In genomic region chr5:54746973-54747372, GRCm38 (mm10) we compare ENCODE assay signal across 26 mouse cellular contexts.
DNase-seq lines count a peak whose midpoint lies in the region; ATAC-seq lines count a peak whose summit lies in the region.
"Had no signal": no experiment of that assay in that cellular context is flagged by ENCODE, and none has a peak within 500 bp of the region (broad histone marks: within the 10 kb centered on the region; RNA-seq: fewer than 3 reads in every experiment).

No protein-coding gene starts in this region.

- no peak overlapping the region for H3K27ac ChIP-seq in limb, embryonic 11.5 days (replicated peaks; ENCODE audit: low read depth, low read length)
- H3K27ac ChIP-seq in limb, embryonic 10.5 days = no peak overlapping the region
- H3K27ac ChIP-seq in limb, embryonic 13.5 days = no peak overlapping the region
- H3K27ac ChIP-seq: embryonic facial prominence, embryonic 10.5 days; embryonic facial prominence, embryonic 12.5 days; forebrain, embryonic 10.5 days; forebrain, embryonic 12.5 days had no signal

- no peak overlapping the region for H3K9ac ChIP-seq in limb, embryonic 11.5 days (ENCODE audit: low read length)
- H3K9ac ChIP-seq in limb, embryonic 13.5 days = no peak overlapping the region
- H3K9ac ChIP-seq: embryonic facial prominence, embryonic 12.5 days; forebrain, embryonic 12.5 days had no signal

- H3K9me3 ChIP-seq in limb, embryonic 11.5 days (ENCODE audit: control insufficient read depth, low read length) = no peaks in the 10 kb centered on the region
- no peaks in the 10 kb centered on the region for H3K9me3 ChIP-seq in limb, embryonic 10.5 days (replicated peaks)
- no peaks in the 10 kb centered on the region for H3K9me3 ChIP-seq in limb, embryonic 13.5 days
- H3K9me3 ChIP-seq: embryonic facial prominence, embryonic 10.5 days; embryonic facial prominence, embryonic 12.5 days; forebrain, embryonic 10.5 days; forebrain, embryonic 12.5 days had no signal

- peak; percentile 82 for ATAC-seq in limb, embryonic 11.5 days (ENCODE audit: insufficient number of reproducible peaks, low FRiP score, low TSS enrichment, low read depth)
- ATAC-seq in limb, embryonic 13.5 days (ENCODE audit: low FRiP score, low read depth) = 0 out of 2 replicates have a peak, but pooled peaks have one; percentile 57
- no peak for ATAC-seq in erythroblast, adult 5-6 weeks (replicated peaks; ENCODE audit: low FRiP score, poor library complexity, severe bottlenecking)
- ATAC-seq: activated CD4-positive, CD25-positive, alpha-beta regulatory T cell, adult 4 months; CD4-positive, CD25-positive, alpha-beta regulatory T cell, adult 4 months; forebrain, embryonic 14.5 days; forebrain, embryonic 16.5 days; Patski had no signal

- H3K36me3 ChIP-seq in limb, embryonic 11.5 days (ENCODE audit: control insufficient read depth, insufficient read depth, low read length) = no peaks in the 10 kb centered on the region
- H3K36me3 ChIP-seq in limb, embryonic 10.5 days = no peaks in the 10 kb centered on the region
- no peaks in the 10 kb centered on the region for H3K36me3 ChIP-seq in limb, embryonic 13.5 days
- H3K36me3 ChIP-seq: embryonic facial prominence, embryonic 10.5 days; embryonic facial prominence, embryonic 12.5 days; forebrain, embryonic 10.5 days; forebrain, embryonic 12.5 days; G1E had no signal

- H3K4me1 ChIP-seq in limb, embryonic 11.5 days (ENCODE audit: control insufficient read depth, insufficient read depth, low read length) = no peaks in the 10 kb centered on the region
- peaks cover 9% of the 10 kb centered on the region; the same call in 1 of the 2 replicates for H3K4me1 ChIP-seq in limb, embryonic 10.5 days
- 0 out of 2 replicates have a peak, but pooled peaks cover 2% of the 10 kb centered on the region for H3K4me1 ChIP-seq in limb, embryonic 13.5 days
- H3K4me1 ChIP-seq: embryonic facial prominence, embryonic 10.5 days; embryonic facial prominence, embryonic 12.5 days; forebrain, embryonic 10.5 days; forebrain, embryonic 12.5 days had no signal

- no peaks in the 10 kb centered on the region for H3K27me3 ChIP-seq in limb, embryonic 11.5 days (ENCODE audit: control insufficient read depth, insufficient read depth, low read length)
- H3K27me3 ChIP-seq in limb, embryonic 10.5 days (ENCODE audit: low read depth, poor library complexity, severe bottlenecking) = no peaks in the 10 kb centered on the region
- no peaks in the 10 kb centered on the region for H3K27me3 ChIP-seq in limb, embryonic 13.5 days
- H3K27me3 ChIP-seq: CH12.LX; embryonic facial prominence, embryonic 12.5 days; forebrain, embryonic 12.5 days had no signal

- 26% methylated on average over 2 of the region's 2 CpGs for WGBS in limb, embryonic 11.5 days
- 60% methylated on average over 2 of the region's 2 CpGs for WGBS in limb, embryonic 10.5 days
- 21% methylated on average over 2 of the region's 2 CpGs for WGBS in limb, embryonic 13.5 days

- no peak overlapping the region for H3K4me2 ChIP-seq in limb, embryonic 11.5 days (ENCODE audit: low read depth, severe bottlenecking)
- no peak overlapping the region for H3K4me2 ChIP-seq in limb, embryonic 13.5 days (replicated peaks)
- H3K4me2 ChIP-seq: embryonic facial prominence, embryonic 12.5 days; forebrain, embryonic 12.5 days had no signal

- DNase-seq in limb, embryonic 11.5 days (ENCODE audit: low spot score) = no peak
- no peak for DNase-seq in limb, embryonic 10.5 days (ENCODE audit: low spot score)
- no peak for DNase-seq in urinary bladder, postnatal 10 days (ENCODE audit: low spot score)
- DNase-seq: adrenal gland, adult 8-10 months; adrenal gland, postnatal 14 days; adrenal gland, postnatal 36 days; B cell, adult 2 months; cerebellum, adult 11-12 months; cerebellum, adult 2 months; cerebellum, adult 9-10 months; cerebellum, postnatal 10 days; cerebellum, postnatal 25 days had no signal

- H3K4me3 ChIP-seq in limb, embryonic 11.5 days (ENCODE audit: low read depth, low read length) = no peak overlapping the region
- no peak overlapping the region for H3K4me3 ChIP-seq in limb, embryonic 10.5 days
- no peak overlapping the region for H3K4me3 ChIP-seq in limb, embryonic 13.5 days
- H3K4me3 ChIP-seq: embryonic facial prominence, embryonic 10.5 days; embryonic facial prominence, embryonic 12.5 days; erythroblast, embryonic 14.5 days; forebrain, embryonic 10.5 days; forebrain, embryonic 12.5 days had no signal
